Mouse (Mus musculus) CD8-positive naive resting alpha-beta T cell, adult 2 months (primary cell): ENCODE results near the gene Spsb1.

Experiments
- DNase-seq, 2 experiments: peaks; one replicate each; pipeline ENCODE4 v3.0.0; 2022; ENCODE audit warnings: low read depth in 2 of 2, low spot score in 2 of 2

Spsb1 gene

DNA sequence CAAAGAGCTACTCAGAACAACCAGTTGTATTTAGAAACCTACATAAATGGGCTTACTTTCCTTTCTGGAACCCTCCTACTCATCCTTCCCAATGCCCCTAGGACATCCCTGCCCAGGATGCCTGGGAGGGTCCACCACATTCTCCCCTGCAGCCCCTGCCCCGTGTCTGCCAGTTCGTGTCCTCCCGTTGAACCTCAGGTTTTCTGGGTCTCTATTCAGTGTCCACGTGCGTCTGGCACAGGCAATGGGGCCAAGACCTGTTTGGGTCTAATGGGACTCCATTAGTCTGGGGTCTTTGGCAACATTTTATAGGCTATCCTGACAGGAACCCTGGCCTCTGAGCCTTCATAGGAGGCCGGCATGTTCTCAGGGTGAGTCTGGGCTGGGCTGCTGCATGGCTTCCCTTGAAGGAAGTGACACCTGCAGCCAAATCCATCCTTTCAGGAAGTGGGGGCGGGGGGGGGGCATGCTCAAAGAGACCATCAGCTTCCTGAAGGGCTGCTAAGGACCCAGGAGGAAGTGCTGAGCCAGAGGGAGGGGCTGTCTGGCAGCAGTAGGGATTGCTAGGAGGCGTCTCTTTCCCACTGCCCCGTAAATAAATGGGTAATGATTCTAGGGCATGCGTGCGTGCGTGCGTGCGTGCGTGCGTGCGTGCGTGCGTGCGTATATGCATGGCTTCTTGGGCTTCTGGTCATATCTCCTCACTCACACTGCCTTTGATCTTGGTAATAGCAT lies 65.9 kb downstream of the Spsb1 start:
- no peak for DNase-seq

GRCm38 (mm10) chr4:149888156-149888555 lies 66.7 kb downstream of the Spsb1 start:
- DNase-seq: no peak

- DNase-seq: no peak
Observed at GRCm38 (mm10) chr4:149886298-149887271, 68.3 kb downstream of the Spsb1 start.

GRCm38 (mm10) chr4:149883990-149884389 lies 70.9 kb downstream of the Spsb1 start:
- no peak for DNase-seq

DNA sequence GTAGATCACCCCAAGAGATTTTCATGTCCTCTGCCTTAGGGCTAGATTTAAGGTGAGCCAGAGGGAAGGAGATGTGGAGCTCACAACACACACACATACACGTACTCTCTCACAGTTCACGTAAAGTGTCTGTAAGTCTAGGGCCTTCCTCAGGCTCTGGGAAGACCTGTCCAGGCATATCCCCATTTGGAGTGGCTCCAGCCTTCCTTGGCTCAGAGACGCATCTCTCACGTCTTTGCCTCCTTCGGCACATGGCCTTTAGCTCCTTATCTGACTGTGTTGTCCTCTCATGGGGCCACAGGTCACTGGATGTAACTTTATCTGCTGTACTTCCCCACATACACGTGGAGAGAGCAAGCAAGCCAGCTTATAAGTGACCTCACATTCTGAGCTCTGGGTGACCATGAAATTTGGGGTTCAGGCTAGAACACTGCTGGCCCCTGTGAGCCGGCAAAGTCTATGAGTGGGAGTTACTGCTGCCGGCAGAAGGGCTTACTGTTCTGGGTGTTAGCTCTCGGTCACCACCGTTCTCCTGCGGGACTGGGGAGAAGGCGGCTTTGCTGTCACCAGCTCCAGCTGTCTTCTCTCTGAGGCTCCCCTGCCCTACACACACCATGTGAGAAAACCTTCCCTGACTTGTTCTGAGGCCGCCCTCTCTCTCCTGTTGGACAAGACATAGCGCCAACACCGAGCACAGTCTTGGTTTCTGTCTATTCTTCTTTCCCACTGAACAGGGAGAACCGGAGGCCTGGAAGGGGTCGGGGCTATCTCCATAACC lies 72.5 kb downstream of the Spsb1 start:
- no peak for DNase-seq

DNA sequence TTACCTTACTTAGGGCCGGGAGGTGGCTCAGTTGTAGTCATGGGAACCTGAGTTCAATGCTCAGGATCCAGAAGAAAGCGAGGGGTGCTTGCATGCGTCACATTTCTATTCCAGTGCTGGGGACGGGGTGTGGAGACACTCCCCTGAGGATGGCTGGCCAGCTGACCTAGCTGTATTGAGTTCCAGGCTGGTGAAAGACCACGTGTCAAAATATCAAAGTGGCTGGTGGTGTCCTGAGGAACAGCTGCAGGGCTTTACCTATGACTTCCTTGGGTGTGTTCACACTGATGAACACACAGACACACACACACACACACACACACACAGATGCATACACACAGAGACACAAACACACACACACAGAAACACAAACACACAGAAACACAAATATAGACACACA lies 73.9 kb downstream of the Spsb1 start:
- DNase-seq: no peak

DNA sequence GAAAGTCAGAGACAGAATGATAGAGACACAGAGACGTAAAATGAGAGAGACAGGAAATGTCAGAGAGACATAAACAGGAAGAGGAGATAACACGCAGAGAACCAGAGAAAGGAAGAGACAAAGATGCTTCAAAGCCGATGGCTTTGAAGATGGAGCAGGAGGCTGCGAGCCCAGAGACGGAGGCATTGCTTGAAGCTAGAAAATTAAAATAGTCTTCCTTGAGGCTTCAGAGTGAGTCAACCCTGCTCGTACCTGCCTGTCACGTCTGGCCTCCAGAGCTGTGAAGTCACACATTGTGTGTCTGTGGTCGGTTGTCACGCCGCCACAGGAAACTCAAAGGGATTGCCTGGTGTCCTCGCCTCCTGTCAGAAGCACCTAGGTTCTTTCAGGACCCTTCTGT lies 74.9 kb downstream of the Spsb1 start:
- DNase-seq: peak; percentile 27 to 50

- no peak for DNase-seq
Observed at GRCm38 (mm10) chr4:149878021-149878449, 76.8 kb downstream of the Spsb1 start.

GRCm38 (mm10) chr4:149877202-149877601 lies 77.6 kb downstream of the Spsb1 start:
- DNase-seq: no peak

GRCm38 (mm10) chr4:149876761-149877160 lies 78.1 kb downstream of the Spsb1 start:
- DNase-seq: no peak

- no peak for DNase-seq
Observed at GRCm38 (mm10) chr4:149875986-149876501, 78.8 kb downstream of the Spsb1 start.

GRCm38 (mm10) chr4:149875296-149875695 lies 79.5 kb downstream of the Spsb1 start:
- DNase-seq: no peak

- no peak for DNase-seq
Observed at GRCm38 (mm10) chr4:149872236-149872635, 82.6 kb downstream of the Spsb1 start.

DNA sequence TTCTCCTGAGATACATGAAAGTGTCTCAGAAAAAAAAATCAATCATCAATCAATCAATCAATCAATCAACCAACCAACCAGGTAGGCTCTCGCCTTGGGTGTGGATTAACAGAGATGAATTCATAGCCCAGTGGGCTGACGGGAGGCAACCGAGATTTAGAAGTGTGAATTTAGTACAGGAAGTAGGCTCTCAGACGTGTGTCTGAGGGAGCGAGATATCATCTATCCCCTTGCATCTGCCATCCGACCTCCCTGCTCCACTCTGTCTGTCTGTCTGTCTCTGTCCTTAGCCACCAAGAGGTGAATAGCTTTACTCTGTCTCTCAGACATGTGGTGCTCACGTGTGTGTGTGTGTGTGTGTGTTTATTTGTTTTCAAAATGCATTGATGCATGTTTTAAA lies 83.3 kb downstream of the Spsb1 start:
- DNase-seq: no peak

DNA sequence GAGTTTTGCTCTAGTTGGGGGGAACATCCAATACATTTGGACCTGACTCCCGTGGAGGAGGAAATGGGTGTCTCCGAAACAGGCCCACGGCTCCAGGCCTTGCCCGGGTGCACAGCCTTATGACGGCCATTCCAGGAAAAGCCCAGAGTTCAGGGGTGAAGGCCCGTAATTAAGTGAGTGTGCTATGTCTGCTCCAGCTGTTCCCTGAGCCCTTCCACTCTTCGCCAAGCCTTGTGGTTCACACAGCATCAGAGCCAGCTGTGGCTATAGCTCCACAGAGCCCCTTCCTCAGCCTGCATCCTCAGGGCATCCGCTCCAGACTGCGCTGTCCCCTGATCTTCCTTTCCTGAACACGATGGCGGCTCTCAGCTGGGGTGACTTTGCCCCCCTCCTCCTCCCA lies 83.8 kb downstream of the Spsb1 start:
- no peak for DNase-seq

- no peak for DNase-seq
Observed at GRCm38 (mm10) chr4:149870412-149870811, 84.4 kb downstream of the Spsb1 start.

DNA sequence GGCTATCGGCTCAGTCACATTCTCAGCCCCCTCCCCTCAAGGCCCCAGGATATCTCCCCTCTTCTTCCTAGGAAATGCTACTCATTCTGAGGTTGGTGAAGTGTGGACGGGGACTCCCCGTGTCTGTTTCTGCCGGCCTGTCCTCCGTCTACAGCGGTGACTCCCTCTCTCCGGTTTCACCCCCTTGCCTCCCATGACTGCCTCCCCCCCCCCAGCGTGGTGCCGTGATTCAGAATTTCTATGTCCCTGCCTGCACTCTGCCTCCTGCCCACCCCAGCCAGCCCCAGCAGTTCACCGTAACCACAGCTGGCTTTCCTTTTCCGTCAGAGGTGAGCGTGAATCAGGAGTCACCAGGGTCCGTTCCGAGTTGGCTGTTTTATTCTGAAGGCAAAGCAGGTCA lies 86.1 kb downstream of the Spsb1 start:
- no peak for DNase-seq

DNA sequence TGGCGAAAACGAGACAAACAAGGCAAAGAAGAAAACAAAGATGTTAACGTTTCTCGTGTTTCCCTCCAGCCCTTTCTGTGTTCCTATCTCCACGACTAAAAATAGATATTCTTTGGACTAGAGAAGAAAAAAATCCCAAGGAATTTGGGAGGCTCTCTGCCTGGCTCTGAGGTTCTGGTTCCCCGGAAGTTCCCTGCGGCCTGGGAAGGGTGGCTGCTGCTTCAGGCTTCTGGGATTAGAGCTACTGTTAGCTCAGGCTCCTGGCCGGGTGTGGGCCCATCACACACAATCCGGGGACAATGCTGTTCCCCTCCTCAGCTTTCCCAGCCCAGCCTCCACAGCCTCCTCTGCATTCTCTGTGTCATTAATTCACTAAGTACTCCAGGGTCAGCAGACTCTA lies 86.8 kb downstream of the Spsb1 start:
- no peak for DNase-seq

- no peak for DNase-seq
Observed at GRCm38 (mm10) chr4:149867351-149867750, 87.5 kb downstream of the Spsb1 start.

GRCm38 (mm10) chr4:149864395-149864794 lies 90.4 kb downstream of the Spsb1 start:
- DNase-seq: no peak

DNA sequence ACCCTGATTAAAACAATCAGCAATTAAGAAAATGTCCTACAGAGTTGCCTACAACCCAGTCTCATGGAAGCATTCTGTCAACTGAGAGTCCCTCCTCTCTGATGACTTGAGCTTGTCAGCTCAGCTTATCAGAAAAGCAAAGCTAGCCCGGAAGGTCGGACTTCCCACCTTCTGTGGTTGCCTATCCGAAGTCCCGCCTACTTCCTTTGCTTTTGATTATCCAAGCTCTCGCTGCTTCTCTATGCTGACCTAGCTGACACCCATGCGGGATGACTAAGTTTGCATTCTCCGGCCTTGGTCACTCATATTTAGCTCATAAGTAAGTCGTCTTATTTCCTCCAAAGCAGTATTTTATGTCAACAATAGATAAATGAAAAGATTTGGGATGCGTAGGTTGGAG lies 91.3 kb downstream of the Spsb1 start:
- no peak for DNase-seq
